In genomic region chr12:110850929-110851256, GRCm38 (mm10) we compare ENCODE assay signal across 7 mouse cellular contexts. TPM values are rescaled to one million over a fixed set of nuclear protein-coding genes. Genes with fewer than 3 reads are reported as not detected.
DNase-seq lines count a peak whose midpoint lies in the region; ATAC-seq and TF ChIP-seq lines count a peak whose summit lies in the region.

No protein-coding gene starts in this region.

- no peaks in the 10 kb centered on the region for H3K9me3 ChIP-seq in forebrain, embryonic 14.5 days (replicated peaks; ENCODE audit: control insufficient read depth, low read length)
- H3K9me3 ChIP-seq in limb, embryonic 14.5 days (ENCODE audit: control insufficient read depth, low read length) = no peaks in the 10 kb centered on the region
- no peaks in the 10 kb centered on the region for H3K9me3 ChIP-seq in stomach, postnatal 0 days (ENCODE audit: control insufficient read depth, low read length)

- WGBS in thymus, adult 2 months = 5% methylated on average over 9 of the region's 9 CpGs
- 15% methylated on average over 9 of the region's 9 CpGs for WGBS in forebrain, embryonic 14.5 days
- 9% methylated on average over 9 of the region's 9 CpGs for WGBS in limb, embryonic 14.5 days
- WGBS in stomach, postnatal 0 days = 11% methylated on average over 9 of the region's 9 CpGs

- H3K4me2 ChIP-seq in forebrain, embryonic 14.5 days (ENCODE audit: low read length) = peak overlapping the region; percentile 74
- peak overlapping the region; percentile 73 for H3K4me2 ChIP-seq in limb, embryonic 14.5 days (replicated peaks; ENCODE audit: low read depth, low read length, severe bottlenecking)
- H3K4me2 ChIP-seq in stomach, postnatal 0 days (replicated peaks; ENCODE audit: low read depth) = peak overlapping the region; percentile 75

- peaks cover 27% of the 10 kb centered on the region for H3K4me1 ChIP-seq in thymus, adult 2 months (replicated peaks; ENCODE audit: control insufficient read depth, insufficient read depth, low read length)
- H3K4me1 ChIP-seq in forebrain, embryonic 14.5 days (ENCODE audit: control insufficient read depth, insufficient read depth, low read length) = peaks cover 5% of the 10 kb centered on the region; the same call in 1 of the 2 replicates
- peaks cover 10% of the 10 kb centered on the region; the same call in 1 of the 2 replicates for H3K4me1 ChIP-seq in limb, embryonic 14.5 days (ENCODE audit: control insufficient read depth, insufficient read depth, low read length)
- peaks cover 2% of the 10 kb centered on the region; the same call in 1 of the 2 replicates for H3K4me1 ChIP-seq in stomach, postnatal 0 days (replicated peaks; ENCODE audit: control insufficient read depth, insufficient read depth)

- peak overlapping the region; percentile 85; the same call in 1 of the 2 replicates for H3K9ac ChIP-seq in forebrain, embryonic 14.5 days (ENCODE audit: low read length)
- H3K9ac ChIP-seq in limb, embryonic 14.5 days (ENCODE audit: low read depth, low read length, severe bottlenecking) = peak overlapping the region; percentile 97
- peak overlapping the region; percentile 91 for H3K9ac ChIP-seq in stomach, postnatal 0 days (ENCODE audit: low read length)

- no peak for TF ChIP-seq CTCF in thymus, adult 2 months (IDR thresholded peaks at IDR 0.05; ENCODE audit: borderline replicate concordance, control insufficient read depth, extremely low read depth, insufficient read depth, low read length, poor library complexity)
- TF ChIP-seq CTCF in stomach, postnatal 0 days (IDR thresholded peaks at IDR 0.05; ENCODE audit: low read depth) = no peak

- ATAC-seq in forebrain, embryonic 14.5 days = no peak
- no peak for ATAC-seq in limb, embryonic 14.5 days (ENCODE audit: low FRiP score, low read depth)
- no peak for ATAC-seq in stomach, postnatal 0 days (ENCODE audit: low FRiP score, low TSS enrichment)

- no peaks in the 10 kb centered on the region for H3K27me3 ChIP-seq in thymus, adult 2 months (ENCODE audit: control insufficient read depth, insufficient read depth, low read length)
- peaks cover 5% of the 10 kb centered on the region; the same call in 1 of the 2 replicates for H3K27me3 ChIP-seq in forebrain, embryonic 14.5 days (replicated peaks; ENCODE audit: control insufficient read depth, insufficient read depth, low read length)
- H3K27me3 ChIP-seq in limb, embryonic 14.5 days (ENCODE audit: control insufficient read depth, insufficient read depth, low read length) = peaks cover 5% of the 10 kb centered on the region; the same call in 1 of the 2 replicates
- no peaks in the 10 kb centered on the region for H3K27me3 ChIP-seq in stomach, postnatal 0 days (ENCODE audit: control insufficient read depth, insufficient read depth, low read length)

- no peak for TF ChIP-seq POLR2A in thymus, adult 2 months (IDR thresholded peaks at IDR 0.05; ENCODE audit: control insufficient read depth, extremely low read depth, insufficient read depth, low read length, poor library complexity)
- TF ChIP-seq POLR2A in limb, embryonic 14.5 days (IDR thresholded peaks at IDR 0.05; ENCODE audit: borderline replicate concordance, extremely low read depth, insufficient read depth, insufficient read length) = no peak

- TF ChIP-seq EP300 in stomach, postnatal 0 days (optimal IDR thresholded peaks at IDR 0.05) = no peak

- no peak overlapping the region for H3K27ac ChIP-seq in thymus, adult 2 months (ENCODE audit: control insufficient read depth, insufficient read depth, low read length)
- no peak overlapping the region for H3K27ac ChIP-seq in forebrain, embryonic 14.5 days (ENCODE audit: low read depth, low read length)
- H3K27ac ChIP-seq in limb, embryonic 14.5 days (replicated peaks; ENCODE audit: low read depth, low read length) = peak overlapping the region; percentile 83
- peak overlapping the region; percentile 92 for H3K27ac ChIP-seq in stomach, postnatal 0 days (replicated peaks)

- DNase-seq in thymus, adult 2 months = peak; percentile 22
- no peak for DNase-seq in thymus, postnatal 14 days
- no peak for DNase-seq in forebrain, embryonic 14.5 days (ENCODE audit: low spot score)
- no peak for DNase-seq in limb, embryonic 14.5 days (ENCODE audit: low spot score)
- DNase-seq in stomach, postnatal 0 days (ENCODE audit: low spot score) = no peak
- DNase-seq in urinary bladder, adult 18-20 months (ENCODE audit: low spot score in 2 of 2) = no peak
- no peak for DNase-seq in right cerebral cortex, postnatal 36 days (ENCODE audit: low spot score in 2 of 2)

- H3K4me3 ChIP-seq in thymus, adult 2 months (ENCODE audit: control insufficient read depth, insufficient read depth, low read length) = peak overlapping the region; percentile 90
- peak overlapping the region; percentile 81 for H3K4me3 ChIP-seq in forebrain, embryonic 14.5 days (ENCODE audit: low read depth, low read length)
- peak overlapping the region; percentile 88 for H3K4me3 ChIP-seq in limb, embryonic 14.5 days (replicated peaks; ENCODE audit: low read length)
- H3K4me3 ChIP-seq in stomach, postnatal 0 days (ENCODE audit: low read depth, low read length) = peak overlapping the region; percentile 83

- no peaks in the 10 kb centered on the region for H3K36me3 ChIP-seq in thymus, adult 2 months (ENCODE audit: control insufficient read depth, insufficient read depth, low read length)
- H3K36me3 ChIP-seq in forebrain, embryonic 14.5 days (ENCODE audit: control insufficient read depth, insufficient read depth, low read length) = peaks cover 9% of the 10 kb centered on the region
- H3K36me3 ChIP-seq in limb, embryonic 14.5 days (ENCODE audit: control insufficient read depth, insufficient read depth, low read length) = peaks cover 11% of the 10 kb centered on the region
- H3K36me3 ChIP-seq in stomach, postnatal 0 days (ENCODE audit: control insufficient read depth, insufficient read depth, low read length) = no peaks in the 10 kb centered on the region; the same call in 1 of the 2 replicates

RNA-seq across cellular contexts. Expression of gene Zfp839, which starts 0.8 kb away (rescaled TPM):
- 4.2 and 5.5 TPM in 2 replicates for polyA plus RNA-seq in thymus, adult 2 months (2012; rRNA removed)
- polyA plus RNA-seq in forebrain, embryonic 14.5 days (2014; fragmentation: Nextera tagmentation; extraction: Ambion mirVana) = 0.81 and 0.88 TPM in 2 replicates
- 8.7 and 10.0 TPM in 2 replicates for polyA plus RNA-seq in limb, embryonic 14.5 days (2012; rRNA removed)
- 3.9 and 4.8 TPM in 2 replicates for polyA plus RNA-seq in limb, embryonic 14.5 days (2014; fragmentation: Nextera tagmentation; extraction: Ambion mirVana)
- 2.3 and 2.5 TPM in 2 replicates for polyA plus RNA-seq in stomach, postnatal 0 days (2015; fragmentation: Nextera tagmentation; extraction: Ambion mirVana)

RNA-seq across cellular contexts. Expression of gene Mok, which starts 10.2 kb away (rescaled TPM):
- 0.65 and 1.4 TPM in 2 replicates for polyA plus RNA-seq in thymus, adult 2 months (2012; rRNA removed)
- 16.3 and 18.9 TPM in 2 replicates for polyA plus RNA-seq in forebrain, embryonic 14.5 days (2014; fragmentation: Nextera tagmentation; extraction: Ambion mirVana)
- 5.4 and 5.6 TPM in 2 replicates for polyA plus RNA-seq in limb, embryonic 14.5 days (2012; rRNA removed)
- polyA plus RNA-seq in limb, embryonic 14.5 days (2014; fragmentation: Nextera tagmentation; extraction: Ambion mirVana) = 4.5 and 5.8 TPM in 2 replicates
- 0.95 and 0.97 TPM in 2 replicates for polyA plus RNA-seq in stomach, postnatal 0 days (2015; fragmentation: Nextera tagmentation; extraction: Ambion mirVana)

RNA-seq across cellular contexts. Expression of gene Cinp, which starts 38.1 kb away (rescaled TPM):
- polyA plus RNA-seq in thymus, adult 2 months (2012; rRNA removed) = 52.0 and 53.7 TPM in 2 replicates
- 86.2 and 87.5 TPM in 2 replicates for polyA plus RNA-seq in forebrain, embryonic 14.5 days (2014; fragmentation: Nextera tagmentation; extraction: Ambion mirVana)
- polyA plus RNA-seq in limb, embryonic 14.5 days (2012; rRNA removed) = 74.0 and 74.8 TPM in 2 replicates
- 73.4 and 77.6 TPM in 2 replicates for polyA plus RNA-seq in limb, embryonic 14.5 days (2014; fragmentation: Nextera tagmentation; extraction: Ambion mirVana)
- polyA plus RNA-seq in stomach, postnatal 0 days (2015; fragmentation: Nextera tagmentation; extraction: Ambion mirVana) = 42.5 and 43.8 TPM in 2 replicates

RNA-seq across cellular contexts. Expression of gene Tecpr2, which starts 38.2 kb away (rescaled TPM):
- polyA plus RNA-seq in thymus, adult 2 months (2012; rRNA removed) = 9.3 and 9.6 TPM in 2 replicates
- polyA plus RNA-seq in forebrain, embryonic 14.5 days (2014; fragmentation: Nextera tagmentation; extraction: Ambion mirVana) = 3.8 and 5.9 TPM in 2 replicates
- polyA plus RNA-seq in limb, embryonic 14.5 days (2012; rRNA removed) = 10.1 and 11.4 TPM in 2 replicates
- polyA plus RNA-seq in limb, embryonic 14.5 days (2014; fragmentation: Nextera tagmentation; extraction: Ambion mirVana) = 3.8 and 4.4 TPM in 2 replicates
- polyA plus RNA-seq in stomach, postnatal 0 days (2015; fragmentation: Nextera tagmentation; extraction: Ambion mirVana) = 1.1 and 1.2 TPM in 2 replicates

Comparison
In these comparisons a context has a peak if more than half of its experiments do, and no peak if none do; other contexts are left out.
1. H3K27ac ChIP-seq: peak in limb, embryonic 14.5 days (single experiment) and stomach, postnatal 0 days (single experiment); none in thymus, adult 2 months (single experiment) and forebrain, embryonic 14.5 days (single experiment).
2. Peak in every context shown above with its lines, with median percentiles within 50 percentile points of each other: H3K4me3 ChIP-seq, H3K4me2 ChIP-seq and H3K9ac ChIP-seq.